Mouse (Mus musculus) stomach, postnatal 0 days (tissue): ENCODE results near the gene Strip1.

Source experiments
- CTCF ChIP-seq: IDR thresholded peaks from 2 replicates; pipeline ENCODE4 v1.5.1; 2016; ENCODE audit warnings: antibody characterized with exemption, low read depth, mild to moderate bottlenecking, moderate library complexity
- EP300 ChIP-seq: optimal IDR thresholded peaks from 2 replicates; pipeline ENCODE3; 2016; ENCODE audit warnings: antibody characterized with exemption

GRCm38 (mm10) chr3:107577810-107578390 lies 53.6 kb downstream of the Strip1 start:
- TF ChIP-seq CTCF = no peak
- no peak for TF ChIP-seq EP300
